Mouse (Mus musculus) hematopoietic multipotent progenitor cell, adult 10-12 weeks (in vitro differentiated cells): ENCODE data around the gene Ppp6r1. TPM values are rescaled to one million over a fixed set of nuclear protein-coding genes. Genes with fewer than 3 reads are reported as not detected.

Experiments
- polyA plus RNA-seq: library from polyadenylated mRNA; stranded (reverse); fragments of >175 nt; gene quantifications from 2 replicates; pipeline ENCODE4 v1.2.3, GENCODE M21; 2012; ENCODE audit warnings: low replicate concordance

Gene Ppp6r1
- polyA plus RNA-seq: 241 and 493 TPM in 2 replicates

GRCm38 (mm10) chr7:4658912-4659551 lies at the start of gene Ppp6r1:
Ppp6r1 (minus strand) TSS chr7:4659019.

GRCm38 (mm10) chr7:4690387-4690786 lies 31.6 kb upstream of the Ppp6r1 start, which contains the start of gene Brsk1:
Brsk1 (plus strand) TSS chr7:4690604.

GRCm38 (mm10) chr7:4684632-4685417 lies 26.0 kb upstream of the Ppp6r1 start, which contains the start of gene Hspbp1:
Hspbp1 (minus strand) TSS chr7:4685068.

GRCm38 (mm10) chr7:4631031-4631430 lies 27.8 kb downstream of the Ppp6r1 start, which contains the start of gene Tmem86b:
Tmem86b (minus strand) TSS chr7:4631422.

GRCm38 (mm10) chr7:4603873-4604272 lies 54.9 kb downstream of the Ppp6r1 start, which contains the start of gene Ptprh:
Ptprh (minus strand) TSS chr7:4604041.

Other genes with a start within 250 kb of the Ppp6r1 start
- gene Rdh13, start 213.4 kb downstream of the Ppp6r1 start, polyA plus RNA-seq: 1.6 and 3.0 TPM in 2 replicates
- 0.06 TPM in 1 of 2 replicates, not detected in the other for gene Eps8l1, start 198.3 kb downstream of the Ppp6r1 start, polyA plus RNA-seq
- gene Ppp1r12c, start 157.3 kb downstream of the Ppp6r1 start, polyA plus RNA-seq: 207 and 309 TPM in 2 replicates
- gene Tnnt1, start 142.6 kb downstream of the Ppp6r1 start, polyA plus RNA-seq: 2.4 and 2.5 TPM in 2 replicates
- gene Tnni3, start 134.8 kb downstream of the Ppp6r1 start, polyA plus RNA-seq: 0.82 and 2.2 TPM in 2 replicates
- 3.8 and 10.7 TPM in 2 replicates for gene Dnaaf3, start 126.6 kb downstream of the Ppp6r1 start, polyA plus RNA-seq
- 0.20 and 0.37 TPM in 2 replicates for gene Syt5, start 111.5 kb downstream of the Ppp6r1 start, polyA plus RNA-seq
- gene Ptprh, start 55.0 kb downstream of the Ppp6r1 start, polyA plus RNA-seq: 0.08 TPM in 1 of 2 replicates, not detected in the other
- 2.6 and 8.1 TPM in 2 replicates for gene Tmem86b, start 27.6 kb downstream of the Ppp6r1 start, polyA plus RNA-seq
- gene Hspbp1, start 26.0 kb upstream of the Ppp6r1 start, polyA plus RNA-seq: 70.2 and 112 TPM in 2 replicates
- gene Brsk1, start 31.6 kb upstream of the Ppp6r1 start, polyA plus RNA-seq: 0.12 and 0.15 TPM in 2 replicates
- 1.00 and 1.3 TPM in 2 replicates for gene Tmem150b, start 66.2 kb upstream of the Ppp6r1 start, polyA plus RNA-seq
- gene Kmt5c, start 81.1 kb upstream of the Ppp6r1 start, polyA plus RNA-seq: 141 and 389 TPM in 2 replicates
- 6.8 and 13.1 TPM in 2 replicates for gene Cox6b2, start 94.1 kb upstream of the Ppp6r1 start, polyA plus RNA-seq
- not detected in 2 replicates for gene Fam71e2, start 112.3 kb upstream of the Ppp6r1 start, polyA plus RNA-seq
- 0.09 TPM in 1 of 2 replicates, not detected in the other for gene Il11, start 123.8 kb upstream of the Ppp6r1 start, polyA plus RNA-seq
- gene Tmem190, start 123.9 kb upstream of the Ppp6r1 start, polyA plus RNA-seq: not detected in 2 replicates
- gene Tmem238, start 130.6 kb upstream of the Ppp6r1 start, polyA plus RNA-seq: 22.8 and 58.3 TPM in 2 replicates
- 2,892 and 4,049 TPM in 2 replicates for gene Rpl28, start 133.9 kb upstream of the Ppp6r1 start, polyA plus RNA-seq
- 104 and 125 TPM in 2 replicates for gene Ube2s, start 153.6 kb upstream of the Ppp6r1 start, polyA plus RNA-seq
- 0.09 and 1.7 TPM in 2 replicates for gene Shisa7, start 185.7 kb upstream of the Ppp6r1 start, polyA plus RNA-seq
- gene Isoc2b, start 211.2 kb upstream of the Ppp6r1 start, polyA plus RNA-seq: 1.5 and 1.6 TPM in 2 replicates
- gene Isoc2a, start 218.1 kb upstream of the Ppp6r1 start, polyA plus RNA-seq: 3.7 and 21.0 TPM in 2 replicates
- 0.17 TPM in 1 of 2 replicates, not detected in the other for gene Gm36210, start 247.5 kb upstream of the Ppp6r1 start, polyA plus RNA-seq